Comparison of ENCODE assay signal across 8 mouse cellular contexts in the genomic region with DNA sequence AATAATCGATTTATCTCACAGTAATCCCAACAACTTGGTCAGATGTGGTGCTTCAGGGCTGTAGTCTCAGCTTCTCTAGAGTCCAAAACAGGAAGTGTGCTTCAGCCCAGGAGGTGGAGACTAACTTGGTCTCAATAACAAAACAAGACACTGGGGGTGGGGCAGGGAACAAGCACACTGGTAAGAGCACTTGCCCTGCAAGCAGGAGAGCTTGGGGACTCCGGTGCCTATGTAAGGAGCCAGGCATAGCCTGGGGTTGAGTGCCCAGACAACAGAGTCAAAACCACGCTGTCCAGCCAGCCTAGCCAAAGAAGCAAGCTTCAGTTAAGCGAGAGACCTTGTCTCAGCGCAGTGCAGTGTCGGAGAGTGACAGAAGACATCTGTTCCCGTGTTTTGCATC. TPM values are rescaled to one million over a fixed set of nuclear protein-coding genes. Genes with fewer than 3 reads are reported as not detected.
DNase-seq lines count a peak whose midpoint lies in the region; ATAC-seq lines count a peak whose summit lies in the region.

No protein-coding gene starts in this region.

- H3K9me3 ChIP-seq in kidney, embryonic 14.5 days (ENCODE audit: control insufficient read depth, low read length), result no peaks in the 10 kb centered on the region
- H3K9me3 ChIP-seq in hindbrain, embryonic 10.5 days, result no peaks in the 10 kb centered on the region

- H3K27ac ChIP-seq in kidney, embryonic 14.5 days (ENCODE audit: low read depth, low read length), result no peak overlapping the region
- H3K27ac ChIP-seq in hindbrain, embryonic 10.5 days, result no peak overlapping the region

- WGBS in kidney, embryonic 14.5 days, result 83% methylated on average over 7 of the region's 7 CpGs
- 90% methylated on average over 7 of the region's 7 CpGs for WGBS in hindbrain, embryonic 10.5 days

- H3K4me1 ChIP-seq in kidney, embryonic 14.5 days (ENCODE audit: control insufficient read depth, insufficient read depth, low read length), result no peaks in the 10 kb centered on the region
- H3K4me1 ChIP-seq in hindbrain, embryonic 10.5 days (replicated peaks), result no peaks in the 10 kb centered on the region

- H3K4me2 ChIP-seq in kidney, embryonic 14.5 days (replicated peaks; ENCODE audit: low read depth, low read length), result no peak overlapping the region

- no peaks in the 10 kb centered on the region for H3K27me3 ChIP-seq in kidney, embryonic 14.5 days (ENCODE audit: control insufficient read depth, insufficient read depth, low read length)
- H3K27me3 ChIP-seq in hindbrain, embryonic 10.5 days (ENCODE audit: insufficient read depth, poor library complexity, severe bottlenecking), result no peaks in the 10 kb centered on the region

- DNase-seq in kidney, adult 11 months, result peak; percentile 52
- peak; percentile 64 for DNase-seq in kidney, postnatal 14 days
- DNase-seq in spleen, adult 18-20 months, result peak; percentile 53 to 63
- no peak for DNase-seq in hindbrain, embryonic 10.5 days (ENCODE audit: low spot score)
- DNase-seq in embryo, embryonic 10 days (ENCODE audit: low spot score), result no peak

- no peak overlapping the region for H3K4me3 ChIP-seq in kidney, embryonic 14.5 days (ENCODE audit: low read length)
- H3K4me3 ChIP-seq in hindbrain, embryonic 10.5 days, result no peak overlapping the region

- peaks cover 52% of the 10 kb centered on the region for H3K36me3 ChIP-seq in kidney, embryonic 14.5 days (ENCODE audit: control insufficient read depth, insufficient read depth, low read length)
- peaks cover 82% of the 10 kb centered on the region for H3K36me3 ChIP-seq in hindbrain, embryonic 10.5 days

- H3K9ac ChIP-seq in kidney, embryonic 14.5 days (ENCODE audit: low read depth, low read length), result no peak overlapping the region

- no peak for ATAC-seq in kidney, embryonic 14.5 days (ENCODE audit: low FRiP score, low TSS enrichment)
- ATAC-seq in activated CD4-positive, CD25-positive, alpha-beta regulatory T cell, adult 4 months, result peak; percentile 87
- no peak for ATAC-seq in erythroid progenitor cell, adult 5-6 weeks (replicated peaks; ENCODE audit: low FRiP score, poor library complexity, severe bottlenecking)

RNA-seq across cellular contexts. Expression of a gene that starts 24.7 kb away (rescaled TPM):
- polyA plus RNA-seq in kidney, embryonic 14.5 days (2014; fragmentation: Nextera tagmentation; extraction: Ambion mirVana), result 24.2 and 37.7 TPM in 2 replicates
- 10 to 100 TPM; 80.2 to 95.9 TPM for polyA plus RNA-seq in activated CD4-positive, CD25-positive, alpha-beta regulatory T cell, adult 4 months (2017; shearing (Covaris generic))
- 21.6 and 27.5 TPM in 2 replicates for polyA plus RNA-seq in hindbrain, embryonic 10.5 days (2016; fragmentation: Nextera tagmentation; extraction: Ambion mirVana)
- 44.7 and 54.1 TPM in 2 replicates for total RNA-seq in erythroid progenitor cell, adult 5-6 weeks (2015; ENCODE audit: low replicate concordance)
- 92.0 and 107 TPM in 2 replicates for total RNA-seq in erythroid progenitor cell, adult 5-6 weeks (2017; ENCODE audit: low replicate concordance)

Comparison
In these comparisons a context has a peak if more than half of its experiments do, and no peak if none do; other contexts are left out.
1. DNase-seq: peak in kidney, adult 11 months (single experiment), kidney, postnatal 14 days (single experiment) and spleen, adult 18-20 months (2 of 2); none in hindbrain, embryonic 10.5 days (single experiment) and embryo, embryonic 10 days (single experiment).